Mouse (Mus musculus): ENCODE results near the gene Vrk2. TPM values are rescaled to one million over a fixed set of nuclear protein-coding genes. Genes with fewer than 3 reads are reported as not detected.

The Vrk2 gene
- total and polyA plus RNA-seq, 3 experiments: 17.9 to 58.7 (median 31.1) TPM

GRCm38 (mm10) chr11:26454081-26454480, 139.7 kb downstream of the Vrk2 start:
- peaks cover 0 to 32% of the 10 kb centered on the region in 2 experiments for H3K36me3 ChIP-seq (replicated peaks in 1 of 2; ENCODE audit: control insufficient read depth in 1 of 2, insufficient read depth in 1 of 2, low read length in 1 of 2)
- in situ Hi-C loops (cut with MboI; ENCODE audit: low pct_ligation_motif_present, low pct_unique_long_range_greater_than_20kb, low sequenced_read_pairs) (no loop called here), dilution Hi-C loops (cut with MboI; ENCODE audit: extremely low pct_ligation_motif_present, extremely low pct_unique_long_range_greater_than_20kb, low sequenced_read_pairs) (no loop called here)
- TF ChIP-seq MYC (IDR thresholded peaks at IDR 0.05; ENCODE audit: low read depth, low read length) (no peak), PAX5 (IDR thresholded peaks at IDR 0.05; ENCODE audit: low read length) (no peak), NELFE (IDR thresholded peaks at IDR 0.05; ENCODE audit: low read depth, low read length) (no peak), ZC3H11A (IDR thresholded peaks at IDR 0.05; ENCODE audit: low read depth, low read length) (no peak), POLR2AphosphoS2 (IDR thresholded peaks at IDR 0.05; ENCODE audit: low read depth, low read length) (no peak), ETS1 (conservative IDR thresholded peaks at IDR 0.05; ENCODE audit: low read depth, low read length) (no peak), CTCF (conservative IDR thresholded peaks at IDR 0.05 in 1 of 2, IDR thresholded peaks at IDR 0.05 in 1 of 2; ENCODE audit: low read depth in 2 of 2, low read length in 2 of 2) (no peak), CHD1 (IDR thresholded peaks at IDR 0.05; ENCODE audit: low read depth, low read length) (no peak), RCOR1 (conservative IDR thresholded peaks at IDR 0.05; ENCODE audit: low read depth, low read length) (no peak), HCFC1 (IDR thresholded peaks at IDR 0.05; ENCODE audit: low read depth, low read length) (no peak), JUND (conservative IDR thresholded peaks at IDR 0.05; ENCODE audit: low read depth, low read length) (no peak), BHLHE40 (IDR thresholded peaks at IDR 0.05; ENCODE audit: low read depth, low read length) (no peak), MEF2A (IDR thresholded peaks at IDR 0.05; ENCODE audit: borderline replicate concordance, low read depth, low read length) (no peak), NRF1 (IDR thresholded peaks at IDR 0.05; ENCODE audit: low read depth, low read length) (no peak), MAX (IDR thresholded peaks at IDR 0.05; ENCODE audit: low read length) (no peak), CHD2 (IDR thresholded peaks at IDR 0.05; ENCODE audit: low read length) (no peak), POLR2A (IDR thresholded peaks at IDR 0.05; ENCODE audit: low read depth, low read length) (no peak), MXI1 (IDR thresholded peaks at IDR 0.05; ENCODE audit: low read depth, low read length) (no peak), MAZ (IDR thresholded peaks at IDR 0.05; ENCODE audit: low read depth, low read length) (no peak)
- no peak overlapping the region for H3K4me3 ChIP-seq (replicated peaks in 1 of 3; ENCODE audit: low read depth in 2 of 3, low read length in 2 of 3, poor library complexity in 1 of 3)
- no peaks in the 10 kb centered on the region for H3K79me2 ChIP-seq (replicated peaks; ENCODE audit: control insufficient read depth, extremely low read depth, insufficient read depth, poor library complexity, severe bottlenecking)
- DNase-seq (ENCODE audit: extremely low read depth): no peak
- no peaks in the 10 kb centered on the region for H3K9me3 ChIP-seq (replicated peaks; ENCODE audit: low read length)
- H3K9ac ChIP-seq (ENCODE audit: insufficient read depth, low read depth): no peak overlapping the region
- H3K27ac ChIP-seq (ENCODE audit: insufficient read depth, low read depth): no peak overlapping the region
- H3K27me3 ChIP-seq (replicated peaks): no peaks in the 10 kb centered on the region
- H3K4me2 ChIP-seq (ENCODE audit: insufficient read depth, low read depth, poor library complexity, severe bottlenecking): no peak overlapping the region
- H3K4me1 ChIP-seq (ENCODE audit: control insufficient read depth in 1 of 2, insufficient read depth in 2 of 2): peaks cover 0 to 11% of the 10 kb centered on the region in 2 experiments; a peak in 2 of 4 replicates

GRCm38 (mm10) chr11:26452693-26453092, 141.1 kb downstream of the Vrk2 start:
- Histone ChIP-seq H3K36me3 (replicated peaks in 1 of 2; ENCODE audit: control insufficient read depth in 1 of 2, insufficient read depth in 1 of 2, low read length in 1 of 2) (peaks cover 0 to 30% of the 10 kb centered on the region in 2 experiments), H3K4me3 (replicated peaks in 1 of 3; ENCODE audit: low read depth in 2 of 3, low read length in 2 of 3, poor library complexity in 1 of 3) (no peak overlapping the region), H3K9ac (ENCODE audit: insufficient read depth, low read depth) (no peak overlapping the region), H3K27ac (ENCODE audit: insufficient read depth, low read depth) (no peak overlapping the region), H3K79me2 (replicated peaks; ENCODE audit: control insufficient read depth, extremely low read depth, insufficient read depth, poor library complexity, severe bottlenecking) (no peaks in the 10 kb centered on the region), H3K4me1 (ENCODE audit: control insufficient read depth in 1 of 2, insufficient read depth in 2 of 2) (peaks cover 0 to 11% of the 10 kb centered on the region in 2 experiments; a peak in 2 of 4 replicates), H3K27me3 (replicated peaks) (no peaks in the 10 kb centered on the region), H3K9me3 (replicated peaks; ENCODE audit: low read length) (no peaks in the 10 kb centered on the region), H3K4me2 (ENCODE audit: insufficient read depth, low read depth, poor library complexity, severe bottlenecking) (no peak overlapping the region)
- in situ Hi-C loops (cut with MboI; ENCODE audit: low pct_ligation_motif_present, low pct_unique_long_range_greater_than_20kb, low sequenced_read_pairs) (no loop called here), dilution Hi-C loops (cut with MboI; ENCODE audit: extremely low pct_ligation_motif_present, extremely low pct_unique_long_range_greater_than_20kb, low sequenced_read_pairs) (no loop called here)
- DNase-seq (ENCODE audit: extremely low read depth): no peak
- TF ChIP-seq EP300 (IDR thresholded peaks at IDR 0.05; ENCODE audit: low read length) (0 out of 2 replicates have a peak, but pooled peaks have one; percentile 5), ZMIZ1 (IDR thresholded peaks at IDR 0.05; ENCODE audit: low read depth, low read length) (no peak)

Data from CH12.LX (cell line).